Mouse (Mus musculus) intestine, embryonic 14.5 days (tissue): ENCODE results near the gene Hist3h2a. TPM values are rescaled to one million over a fixed set of nuclear protein-coding genes. Genes with fewer than 3 reads are reported as not detected.

ENCODE experiments used
- ATAC-seq: fragments of 200-750 bp; cut with Nextera tagmentation; replicated peaks from 2 replicates; pipeline ENCODE4 v1.8.0; 2017; ENCODE audit warnings: low read depth, moderate number of reproducible peaks, moderate TSS enrichment, moderate library complexity; ENCODE audit not compliant: low FRiP score, low TSS enrichment
- DNase-seq: peaks from one replicate; pipeline ENCODE4 v3.0.0-alpha.2; 2018; ENCODE audit warnings: low spot score
- H3K27ac ChIP-seq: fragments of 300-500 bp; sonication (generic); 2 replicates; pipeline ENCODE4 v1.5.1; 2014; ENCODE audit warnings: low read depth, mild to moderate bottlenecking, control low read depth
- H3K27me3 ChIP-seq: fragments of 300-500 bp; sonication (generic); replicated peaks from 2 replicates; pipeline ENCODE4 v1.6.1; 2014; ENCODE audit warnings: low read length, control low read depth; ENCODE audit not compliant: control insufficient read depth, insufficient read depth
- H3K36me3 ChIP-seq: fragments of 300-500 bp; sonication (generic); 2 replicates; pipeline ENCODE4 v1.6.1; 2014; ENCODE audit warnings: low read length, control low read depth; ENCODE audit not compliant: control insufficient read depth, insufficient read depth
- H3K4me1 ChIP-seq: fragments of 300-500 bp; sonication (generic); replicated peaks from 2 replicates; pipeline ENCODE4 v1.6.1; 2014; ENCODE audit warnings: low read length, control low read depth, mixed read lengths; ENCODE audit not compliant: control insufficient read depth, insufficient read depth
- H3K4me2 ChIP-seq: fragments of 300-500 bp; sonication (generic); 2 replicates; pipeline ENCODE4 v1.6.1; 2014; ENCODE audit warnings: low read length
- H3K4me3 ChIP-seq: fragments of 300-500 bp; sonication (generic); 2 replicates; pipeline ENCODE4 v1.5.1; 2014; ENCODE audit warnings: low read depth, low read length, control low read depth, mixed read lengths
- H3K9ac ChIP-seq: fragments of 300-500 bp; sonication (generic); 2 replicates; pipeline ENCODE4 v1.6.1; 2014; ENCODE audit warnings: mild to moderate bottlenecking, low read length
- H3K9me3 ChIP-seq: fragments of 300-500 bp; sonication (generic); 2 replicates; pipeline ENCODE4 v1.6.1; 2016; ENCODE audit warnings: low read length, control low read depth; ENCODE audit not compliant: control insufficient read depth
- WGBS: fragments of 180-500 bp; shearing (Covaris S2); extraction: QIAGEN DNeasy Blood & Tissue Kit; methylation state at CpG from one replicate; pipeline ENCODE4 v1.1.7; 2014; 5-methylcytosine and 5-hydroxymethylcytosine counted together
- polyA plus RNA-seq: library from polyadenylated mRNA; unstranded; fragments of >200 nt; fragmentation: Nextera tagmentation; extraction: Ambion mirVana; gene quantifications from 2 replicates; pipeline ENCODE4 v1.2.1, GENCODE M21; 2014

Gene Hist3h2a
- polyA plus RNA-seq, 1 experiment from 2014 or later, result 28.7 TPM

DNA sequence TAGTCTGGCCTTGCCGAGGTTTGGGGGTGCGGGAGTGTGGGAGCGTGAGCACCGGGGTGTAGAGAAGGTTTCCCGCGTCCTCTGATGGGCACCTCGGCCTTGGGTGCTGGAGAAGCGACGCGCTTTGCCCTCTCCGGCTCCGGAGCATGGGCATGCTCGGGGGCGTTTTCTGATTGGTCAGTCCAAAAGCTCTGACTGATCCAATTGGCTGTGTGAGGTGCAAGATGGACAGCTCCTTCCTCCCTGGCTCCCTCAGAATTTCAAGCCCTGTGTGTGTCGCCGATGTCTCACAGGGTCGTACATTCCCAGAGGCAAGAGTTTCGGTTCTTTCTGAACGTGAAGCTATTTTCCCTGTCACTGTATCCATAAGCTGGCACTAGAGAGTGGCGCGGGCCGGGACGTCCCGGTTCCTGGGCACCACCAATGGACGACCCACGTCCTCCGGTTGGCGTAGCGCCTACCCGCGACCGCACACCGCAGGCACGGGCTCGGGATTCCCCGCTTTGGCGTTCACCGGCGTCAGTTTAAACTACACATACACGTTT is 5.5 kb downstream of the Hist3h2a start:
- H3K4me3 ChIP-seq, result peak overlapping the region; percentile 41
- peaks cover 6% of the 10 kb centered on the region; the same call in 1 of the 2 replicates for H3K9me3 ChIP-seq
- ATAC-seq, result peak; percentile 74
- H3K27ac ChIP-seq, result no peak overlapping the region
- H3K4me2 ChIP-seq, result peak overlapping the region; percentile 58
- DNase-seq, result peak; percentile 87
- H3K4me1 ChIP-seq, result peaks cover 19% of the 10 kb centered on the region
- H3K36me3 ChIP-seq, result peaks cover 19% of the 10 kb centered on the region
- H3K27me3 ChIP-seq, result peaks cover 10% of the 10 kb centered on the region
- peak overlapping the region; percentile 31 for H3K9ac ChIP-seq
- 5% methylated on average over 40 of the region's 40 CpGs for WGBS

DNA sequence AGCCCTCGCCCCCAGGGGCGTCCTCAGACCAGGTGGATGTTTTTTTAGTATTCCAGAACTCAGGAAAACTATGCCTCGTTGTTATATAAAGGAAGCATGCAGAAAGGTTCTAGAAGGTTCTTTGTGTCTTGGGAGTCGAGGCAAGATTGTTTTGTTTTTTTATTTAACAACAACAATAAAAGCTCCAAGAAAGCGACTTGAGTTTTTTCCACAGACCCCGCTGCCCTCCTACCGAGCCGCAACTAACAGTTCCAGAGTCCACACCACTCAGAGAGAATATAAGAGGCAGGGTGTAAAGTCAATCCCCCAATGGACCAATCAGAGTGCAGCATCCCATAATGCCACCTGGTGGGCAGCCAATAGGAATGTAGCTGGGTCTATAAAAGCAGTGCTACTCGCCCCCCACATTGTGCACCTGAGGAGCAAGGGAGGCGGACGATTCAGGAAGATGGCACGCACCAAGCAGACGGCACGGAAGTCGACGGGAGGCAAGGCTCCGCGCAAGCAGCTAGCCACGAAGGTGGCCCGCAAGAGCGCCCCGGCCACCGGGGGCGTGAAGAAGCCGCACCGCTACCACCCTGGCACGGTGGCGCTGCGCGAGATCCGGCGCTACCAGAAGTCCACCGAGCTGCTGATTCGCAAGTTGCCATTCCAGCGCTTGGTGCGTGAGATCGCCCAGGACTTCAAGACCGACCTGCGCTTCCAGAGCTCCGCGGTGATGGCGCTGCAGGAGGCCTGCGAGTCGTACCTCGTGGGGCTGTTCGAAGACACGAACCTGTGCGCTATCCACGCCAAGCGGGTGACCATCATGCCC is 7.1 kb downstream of the Hist3h2a start:
- H3K27ac ChIP-seq, result no peak overlapping the region
- peaks cover 6% of the 10 kb centered on the region; the same call in 1 of the 2 replicates for H3K9me3 ChIP-seq
- peaks cover 15% of the 10 kb centered on the region for H3K36me3 ChIP-seq
- ATAC-seq (no peak), DNase-seq (peak; percentile 50)
- peaks cover 13% of the 10 kb centered on the region for H3K4me1 ChIP-seq
- no peak overlapping the region for H3K4me2 ChIP-seq
- 57% methylated on average over 50 of the region's 50 CpGs for WGBS
- H3K4me3 ChIP-seq, result no peak overlapping the region
- H3K9ac ChIP-seq, result no peak overlapping the region
- peaks cover 10% of the 10 kb centered on the region for H3K27me3 ChIP-seq

DNA sequence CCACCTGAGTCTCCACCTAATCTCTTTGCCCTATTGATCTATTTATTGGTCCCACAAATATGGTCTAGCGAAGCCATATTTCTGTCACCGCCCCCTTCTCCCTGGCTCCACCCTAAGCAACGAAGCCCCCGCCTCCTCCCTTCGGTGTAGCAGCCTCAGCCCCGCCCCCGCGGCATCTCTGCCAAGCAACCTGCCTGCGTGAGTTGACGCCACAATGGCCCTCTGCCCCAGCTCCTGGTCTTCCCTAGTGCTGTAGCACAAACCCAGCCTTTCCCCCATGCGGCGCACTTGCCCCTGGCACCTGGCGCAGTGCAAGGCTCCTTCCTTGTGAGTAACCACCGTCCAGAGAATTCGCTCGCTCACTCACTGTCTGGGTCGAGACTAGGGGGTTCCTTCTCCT is 9.1 kb downstream of the Hist3h2a start:
- H3K9me3 ChIP-seq, result peaks cover 6% of the 10 kb centered on the region; the same call in 1 of the 2 replicates
- H3K4me2 ChIP-seq, result no peak overlapping the region
- ATAC-seq (no peak), DNase-seq (peak; percentile 53)
- no peak overlapping the region for H3K4me3 ChIP-seq
- no peaks in the 10 kb centered on the region for H3K36me3 ChIP-seq
- no peak overlapping the region for H3K27ac ChIP-seq
- H3K27me3 ChIP-seq, result peaks cover 10% of the 10 kb centered on the region
- 37% methylated on average over 17 of the region's 17 CpGs for WGBS
- peaks cover 4% of the 10 kb centered on the region for H3K4me1 ChIP-seq
- no peak overlapping the region for H3K9ac ChIP-seq

DNA sequence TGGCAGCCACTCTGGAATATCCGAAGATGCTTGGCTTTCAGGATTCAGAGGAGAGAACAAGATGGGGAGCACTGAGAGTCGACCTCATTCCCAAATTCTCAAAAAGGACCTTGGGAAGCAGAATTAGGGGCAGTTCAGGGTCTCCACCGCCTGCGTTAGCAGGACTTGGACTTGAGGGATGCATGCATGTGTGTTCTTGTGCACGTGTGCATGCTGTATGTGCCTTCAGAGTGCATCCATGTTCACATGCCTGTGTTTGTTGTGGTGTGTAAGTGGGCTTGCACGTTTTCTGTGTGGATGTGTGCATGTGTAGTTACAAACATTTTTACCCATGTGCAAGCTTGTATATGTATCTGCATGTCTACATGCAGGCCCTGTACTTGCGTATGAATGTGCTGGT is 9.7 kb downstream of the Hist3h2a start:
- Histone ChIP-seq H3K27me3 (peaks cover 10% of the 10 kb centered on the region), H3K4me1 (peaks cover 4% of the 10 kb centered on the region), H3K36me3 (no peaks in the 10 kb centered on the region), H3K9ac (no peak overlapping the region), H3K4me2 (no peak overlapping the region), H3K9me3 (peaks cover 6% of the 10 kb centered on the region; the same call in 1 of the 2 replicates), H3K27ac (no peak overlapping the region), H3K4me3 (no peak overlapping the region)
- ATAC-seq, result no peak
- peak; percentile 41 for DNase-seq
- 87% methylated on average over 7 of the region's 7 CpGs for WGBS

DNA sequence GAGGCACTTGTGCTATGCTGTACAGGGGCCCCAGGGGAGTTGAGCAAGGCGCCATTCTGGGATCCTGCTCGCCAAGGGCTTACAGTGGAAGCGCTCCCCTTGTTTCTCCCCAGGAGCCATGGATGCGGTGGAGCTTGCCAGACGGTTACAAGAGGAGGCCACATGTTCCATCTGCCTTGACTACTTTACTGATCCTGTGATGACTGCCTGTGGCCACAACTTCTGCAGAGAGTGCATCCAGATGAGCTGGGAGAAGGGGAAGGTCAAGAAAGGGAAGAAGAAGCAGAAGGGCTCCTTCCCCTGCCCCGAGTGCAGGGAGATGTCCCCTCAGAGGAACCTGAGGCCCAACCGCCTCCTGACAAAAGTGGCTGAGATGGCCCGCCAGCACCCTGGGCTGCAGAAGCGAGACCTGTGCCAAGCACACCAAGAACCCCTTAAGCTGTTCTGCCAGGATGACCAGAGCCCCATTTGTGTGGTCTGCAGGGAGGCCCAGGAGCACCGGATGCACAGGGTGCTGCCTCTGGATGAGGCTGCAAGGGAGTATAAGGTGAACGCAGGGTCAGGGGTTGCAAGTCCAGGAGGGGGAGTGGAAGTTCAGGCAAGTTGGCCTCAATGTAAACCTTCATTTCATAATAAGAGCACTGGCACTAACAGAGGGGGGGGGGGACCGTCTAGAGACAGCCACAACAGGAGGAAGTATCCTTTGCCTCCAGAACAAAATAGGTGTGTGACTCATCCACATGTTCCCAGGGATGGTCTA is 10.7 kb downstream of the Hist3h2a start:
- peaks cover 10% of the 10 kb centered on the region for H3K27me3 ChIP-seq
- WGBS, result 40% methylated on average over 12 of the region's 12 CpGs
- DNase-seq, result no peak
- no peaks in the 10 kb centered on the region for H3K36me3 ChIP-seq
- H3K9me3 ChIP-seq, result peaks cover 6% of the 10 kb centered on the region; the same call in 1 of the 2 replicates
- no peak for ATAC-seq
- no peak overlapping the region for H3K9ac ChIP-seq
- no peak overlapping the region for H3K4me2 ChIP-seq
- H3K27ac ChIP-seq, result no peak overlapping the region
- no peaks in the 10 kb centered on the region; the same call in 1 of the 2 replicates for H3K4me1 ChIP-seq
- H3K4me3 ChIP-seq, result no peak overlapping the region

DNA sequence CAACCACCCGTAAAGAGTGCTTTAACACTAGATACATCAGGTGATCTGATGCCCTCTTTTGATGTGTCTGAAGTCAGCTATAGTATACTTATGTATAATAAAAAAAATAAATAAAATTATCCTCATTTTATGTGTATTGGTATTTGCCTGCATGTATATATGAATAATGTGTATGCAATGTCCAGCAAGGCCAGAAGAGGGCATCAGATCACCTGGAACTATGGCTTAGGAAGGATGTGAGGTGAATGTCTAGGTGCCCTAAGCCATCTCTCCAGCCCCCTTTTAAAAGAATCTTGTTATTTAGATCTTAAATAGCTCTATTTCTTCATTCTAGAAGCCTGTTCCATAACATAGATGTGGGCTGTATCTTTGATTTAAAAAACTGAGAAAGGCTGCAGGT is 12.9 kb downstream of the Hist3h2a start:
- 95% methylated on average over 1 of the region's 1 CpGs for WGBS
- H3K4me1 ChIP-seq, result no peaks in the 10 kb centered on the region; the same call in 1 of the 2 replicates

DNA sequence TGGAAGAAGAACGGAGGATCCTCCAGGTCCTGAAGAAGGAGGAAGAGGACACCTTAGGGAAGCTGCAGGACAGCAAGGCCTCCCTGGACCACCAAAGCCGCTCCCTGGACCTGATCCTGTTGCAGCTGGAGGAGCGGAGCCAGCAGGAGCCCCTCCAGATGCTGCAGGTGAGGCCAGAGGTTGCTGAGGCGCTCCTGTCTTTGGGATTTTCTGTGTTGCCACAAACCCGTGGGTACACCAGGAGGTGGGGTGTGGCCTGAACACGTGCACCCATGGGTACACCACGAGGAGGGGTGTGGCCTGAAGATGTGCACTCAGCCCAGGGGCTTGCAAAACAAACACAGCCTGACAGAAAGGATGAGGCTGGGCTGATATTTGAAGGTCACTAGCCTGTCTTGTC is 14.1 kb downstream of the Hist3h2a start:
- no peak overlapping the region for H3K4me3 ChIP-seq
- no peaks in the 10 kb centered on the region; the same call in 1 of the 2 replicates for H3K4me1 ChIP-seq
- H3K27ac ChIP-seq, result no peak overlapping the region
- no peak for DNase-seq
- H3K9me3 ChIP-seq, result no peaks in the 10 kb centered on the region
- H3K9ac ChIP-seq, result no peak overlapping the region
- no peak for ATAC-seq
- H3K36me3 ChIP-seq, result peaks cover 15% of the 10 kb centered on the region
- 79% methylated on average over 7 of the region's 7 CpGs for WGBS
- no peak overlapping the region for H3K4me2 ChIP-seq
- H3K27me3 ChIP-seq, result no peaks in the 10 kb centered on the region

More for the DNA sequence above, 12.9 kb downstream of the Hist3h2a start:
- H3K9ac ChIP-seq, result no peak overlapping the region
- no peak for ATAC-seq
- no peak for DNase-seq
- H3K27me3 ChIP-seq, result peaks cover 5% of the 10 kb centered on the region
- H3K36me3 ChIP-seq, result peaks cover 11% of the 10 kb centered on the region
- no peak overlapping the region for H3K27ac ChIP-seq
- H3K4me2 ChIP-seq, result no peak overlapping the region
- no peaks in the 10 kb centered on the region for H3K9me3 ChIP-seq
- no peak overlapping the region for H3K4me3 ChIP-seq

DNA sequence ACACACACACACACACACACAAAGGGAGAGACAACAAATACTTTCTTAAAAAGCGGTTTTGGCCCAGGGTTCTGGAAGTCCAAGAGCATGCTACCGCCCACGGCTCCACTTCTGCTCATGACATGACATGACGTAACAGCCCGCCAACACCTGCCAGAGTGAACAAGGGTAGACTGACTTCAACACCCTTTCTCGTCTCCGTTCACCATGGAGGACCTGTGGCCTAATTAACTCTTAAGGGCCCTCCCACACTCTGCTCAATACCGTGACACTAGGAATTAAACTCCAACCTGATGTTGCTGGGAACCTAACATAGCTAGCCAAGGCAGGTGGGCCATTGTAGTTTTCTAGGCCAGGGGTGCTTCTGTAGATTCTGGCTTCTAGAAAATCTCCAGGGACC is 14.5 kb downstream of the Hist3h2a start:
- Histone ChIP-seq H3K4me1 (no peaks in the 10 kb centered on the region; the same call in 1 of the 2 replicates), H3K4me3 (no peak overlapping the region), H3K36me3 (peaks cover 15% of the 10 kb centered on the region), H3K9me3 (no peaks in the 10 kb centered on the region), H3K27me3 (no peaks in the 10 kb centered on the region), H3K4me2 (no peak overlapping the region), H3K9ac (no peak overlapping the region), H3K27ac (peak overlapping the region; percentile 38; the same call in 1 of the 2 replicates)
- no peak for ATAC-seq
- DNase-seq, result no peak
- WGBS, result 81% methylated on average over 8 of the region's 8 CpGs
